Mouse (Mus musculus) gastrocnemius, postnatal 14 days (tissue): ENCODE data around the gene Gm2832. TPM values are rescaled to one million over a fixed set of nuclear protein-coding genes. Genes with fewer than 3 reads are reported as not detected.
"Not testable (repeated sequence)": the region's sequence is repeated elsewhere in the genome, so short reads cannot be mapped to it uniquely, and the experiment has no call there.

Experiments used
- DNase-seq: peaks from one replicate; pipeline ENCODE4 v3.0.0; 2021; ENCODE audit warnings: mixed read lengths
- intact Hi-C: fragments of 180-260 bp; cut with DNase I; formaldehyde crosslinking; loops from one replicate; pipeline ENCODE4 v1.15.1; 2025; ENCODE audit warnings: low total_unique reads
- long read RNA-seq, 2 experiments: library from polyadenylated mRNA; stranded (forward); transcript quantifications; one replicate each; pipeline ENCODE4 v2.0.0; 2021
- total RNA-seq, 2 experiments: library from RNA; stranded (reverse); gene quantifications; 2 replicates each; pipeline ENCODE4 v1.2.3; 2021

Gene Gm2832
- not detected for total RNA-seq
- long read RNA-seq, experiment 1: 0 reads
- long read RNA-seq, experiment 2: 0 reads

- DNase-seq, intact Hi-C loops: not testable (repeated sequence)
These were observed at the start of gene Gm2832 for GRCm38 (mm10) chr14:41278505-41278904. Gene Gm2832, plus strand, starts transcription at chr14:41278805.

GRCm38 (mm10) chr14:41263296-41263695 lies 15.3 kb upstream of the Gm2832 start:
- intact Hi-C loops: not testable (repeated sequence)
- peak; percentile 23 for DNase-seq

DNA sequence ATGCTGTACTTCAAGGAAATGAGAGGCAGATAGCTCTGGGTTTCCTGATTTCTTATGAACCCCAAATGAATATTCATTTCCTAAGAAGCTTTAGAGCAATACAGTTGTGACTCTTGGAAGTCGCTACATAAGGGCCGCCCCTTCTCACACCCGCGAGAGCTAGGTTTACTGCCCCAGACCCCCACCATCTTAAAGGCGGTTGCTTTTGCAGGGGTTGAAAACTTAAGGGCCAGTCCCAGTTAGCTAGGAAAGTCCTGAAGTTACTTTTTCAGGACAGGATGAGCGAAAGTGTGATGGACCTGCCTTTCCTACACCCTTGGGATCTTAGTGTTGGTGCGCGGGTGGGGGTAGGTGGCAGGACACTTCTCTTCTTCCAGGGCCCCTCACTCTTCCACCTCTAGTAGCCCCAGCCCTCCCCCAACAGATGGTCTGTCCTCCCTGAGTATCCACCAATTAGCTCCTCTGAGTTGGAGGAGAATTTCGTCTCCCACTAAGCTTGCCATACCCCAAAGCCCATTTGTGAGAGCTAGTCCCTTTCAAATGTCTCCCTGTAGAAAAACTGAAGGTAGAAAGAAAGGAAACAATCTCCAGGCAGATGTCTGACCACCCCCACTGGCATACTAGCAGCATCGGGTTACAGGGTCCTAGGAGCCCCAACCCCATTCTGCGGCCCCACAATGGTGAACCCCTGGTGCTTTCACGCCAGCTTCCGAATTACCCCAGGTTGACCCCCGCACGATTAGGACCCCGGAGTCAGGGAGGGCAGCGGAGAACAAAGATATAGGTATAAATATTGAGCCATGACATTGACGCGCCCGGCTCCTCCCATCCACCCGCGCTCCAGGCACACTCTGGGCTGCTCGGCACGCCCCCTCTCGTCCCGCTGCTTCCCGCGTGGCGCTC lies 14.5 kb upstream of the Gm2832 start:
- DNase-seq: peak; percentile 11
- intact Hi-C loops: not testable (repeated sequence)

DNA sequence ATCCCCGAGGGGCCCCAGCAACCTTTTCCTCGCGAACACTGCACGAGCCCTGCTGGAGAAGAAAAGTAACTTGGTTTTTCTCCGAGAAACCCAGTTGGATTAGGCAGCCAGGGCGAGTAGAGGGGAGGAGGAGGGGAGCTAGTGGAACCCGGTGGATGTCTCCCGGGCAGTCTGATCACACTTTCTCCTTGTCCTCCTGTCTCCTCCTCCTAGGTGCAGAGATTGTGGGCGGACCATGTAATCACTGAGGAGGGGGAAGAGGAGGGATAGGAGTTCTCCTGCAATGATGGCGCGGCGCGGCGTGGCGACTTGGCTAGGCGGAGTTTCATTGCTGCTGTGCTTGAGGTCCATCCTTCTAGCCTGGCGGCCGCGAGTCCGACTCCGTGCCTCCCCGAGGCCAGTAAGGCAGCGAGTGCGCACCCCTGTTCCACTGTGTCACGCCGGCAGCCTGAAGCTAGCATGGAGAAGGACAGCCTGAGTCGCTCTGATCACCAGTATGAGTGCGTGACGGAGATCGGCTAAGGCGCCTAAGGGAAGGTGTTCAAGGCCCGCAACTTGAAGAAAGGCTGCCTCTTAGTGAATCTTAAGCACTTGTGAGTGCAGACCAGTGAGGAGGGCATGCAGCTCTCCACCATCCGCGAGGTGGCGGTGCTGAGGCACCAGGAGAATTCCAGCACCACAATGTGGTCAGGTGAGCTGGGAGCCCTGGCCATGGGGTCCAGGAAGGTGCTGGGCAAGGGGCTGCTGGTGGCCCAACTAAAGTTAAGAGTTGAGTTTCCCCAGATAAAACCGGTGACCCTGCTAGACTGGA lies 13.6 kb upstream of the Gm2832 start:
- DNase-seq: peak; percentile 21
- intact Hi-C loops: not testable (repeated sequence)

GRCm38 (mm10) chr14:41285965-41286364 lies 7.4 kb downstream of the Gm2832 start:
- intact Hi-C loops, DNase-seq: not testable (repeated sequence)

Other genes starting within 250 kb of the Gm2832 start
- not detected for gene Dydc2, start 209.6 kb upstream of the Gm2832 start, total RNA-seq
- not detected for gene Dydc1, start 205.9 kb upstream of the Gm2832 start, total RNA-seq
- not detected for gene Mat1a, start 173.8 kb upstream of the Gm2832 start, total RNA-seq
- not detected for gene Sftpa1, start 147.0 kb upstream of the Gm2832 start, total RNA-seq
- not detected for gene Mbl1, start 127.3 kb upstream of the Gm2832 start, total RNA-seq
- not detected for gene Sftpd, start 93.7 kb upstream of the Gm2832 start, total RNA-seq
- not detected for gene Gm5798, start 69.8 kb downstream of the Gm2832 start, total RNA-seq
- not detected for gene Gm7945, start 107.6 kb downstream of the Gm2832 start, total RNA-seq
- gene Gm6482, start 129.5 kb downstream of the Gm2832 start, total RNA-seq: not detected
- gene Gm7954, start 174.7 kb downstream of the Gm2832 start, total RNA-seq: not detected
- not detected for gene Gm3486, start 210.7 kb downstream of the Gm2832 start, total RNA-seq